Mouse (Mus musculus) brain, adult 2 months (tissue): ENCODE results near the gene Abhd2.
A peak's percentile ranks its signal among the peaks of the same experiment; 100 is the strongest.

Experiments used
- DNase-seq: peaks from one replicate; pipeline ENCODE4 v3.0.0; 2011; ENCODE audit warnings: low read depth, low spot score

Gene Abhd2

GRCm38 (mm10) chr7:79318110-79318801 is 45.3 kb downstream of the Abhd2 start:
- DNase-seq: no peak

DNA sequence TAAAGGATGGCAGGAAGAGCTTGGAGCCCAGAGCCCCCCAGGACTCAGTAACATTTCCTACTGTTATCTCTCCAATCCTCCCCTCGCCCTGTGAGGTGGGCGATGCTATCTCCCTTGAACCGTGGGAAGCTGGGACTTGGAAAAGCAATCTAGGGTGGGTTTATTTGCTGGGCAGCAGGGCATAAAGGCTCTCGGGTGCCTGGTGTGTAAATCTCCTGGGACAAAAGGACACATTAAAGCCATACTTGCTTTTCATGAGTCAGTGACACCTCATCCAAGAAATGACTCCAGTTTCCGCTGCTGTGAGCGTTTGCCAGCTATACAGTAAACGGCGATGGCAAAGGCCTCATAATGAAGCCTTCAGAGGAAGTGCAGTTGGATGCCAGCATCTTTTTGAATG is 50.9 kb downstream of the Abhd2 start:
- DNase-seq: peak; percentile 55

- no peak for DNase-seq
Measured at GRCm38 (mm10) chr7:79328769-79329168, 55.8 kb downstream of the Abhd2 start.

- DNase-seq: no peak
Measured at GRCm38 (mm10) chr7:79331197-79331596, 58.2 kb downstream of the Abhd2 start.

GRCm38 (mm10) chr7:79333419-79333818 is 60.4 kb downstream of the Abhd2 start:
- no peak for DNase-seq

GRCm38 (mm10) chr7:79336362-79336910 is 63.4 kb downstream of the Abhd2 start:
- DNase-seq: peak; percentile 82

DNA sequence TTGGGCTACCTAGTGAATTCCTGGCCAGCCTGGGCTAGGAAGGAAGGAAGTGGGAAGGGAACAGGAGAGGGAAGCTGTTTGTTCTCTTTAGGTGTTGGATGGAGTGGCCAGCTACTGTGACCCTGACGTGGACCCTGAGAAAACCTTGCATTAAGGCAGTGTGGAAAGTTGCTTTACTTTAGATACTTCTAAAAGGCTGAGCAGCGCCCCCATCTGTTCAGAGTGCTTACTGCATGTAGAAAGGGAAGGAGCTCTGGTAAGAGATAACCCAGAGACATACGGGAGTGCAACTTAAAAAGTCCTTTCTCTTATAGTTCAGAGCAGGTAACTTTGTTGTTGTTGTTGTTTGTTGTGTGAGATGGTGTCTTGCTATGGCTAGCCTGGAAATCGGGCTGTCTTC is 72.9 kb downstream of the Abhd2 start:
- peak; percentile 78 for DNase-seq

GRCm38 (mm10) chr7:79346555-79347075 is 73.6 kb downstream of the Abhd2 start:
- no peak for DNase-seq

- DNase-seq: peak; percentile 74
Measured at GRCm38 (mm10) chr7:79347108-79347813, 74.3 kb downstream of the Abhd2 start.

- DNase-seq: no peak
Measured at GRCm38 (mm10) chr7:79348816-79349215, 75.8 kb downstream of the Abhd2 start.

- DNase-seq: peak; percentile 97
Measured at GRCm38 (mm10) chr7:79349738-79350386, 76.9 kb downstream of the Abhd2 start.

GRCm38 (mm10) chr7:79358350-79359182 is 85.6 kb downstream of the Abhd2 start:
- DNase-seq: peak; percentile 95

- DNase-seq: peak; percentile 67
Measured at GRCm38 (mm10) chr7:79359183-79359435, 86.1 kb downstream of the Abhd2 start.

DNA sequence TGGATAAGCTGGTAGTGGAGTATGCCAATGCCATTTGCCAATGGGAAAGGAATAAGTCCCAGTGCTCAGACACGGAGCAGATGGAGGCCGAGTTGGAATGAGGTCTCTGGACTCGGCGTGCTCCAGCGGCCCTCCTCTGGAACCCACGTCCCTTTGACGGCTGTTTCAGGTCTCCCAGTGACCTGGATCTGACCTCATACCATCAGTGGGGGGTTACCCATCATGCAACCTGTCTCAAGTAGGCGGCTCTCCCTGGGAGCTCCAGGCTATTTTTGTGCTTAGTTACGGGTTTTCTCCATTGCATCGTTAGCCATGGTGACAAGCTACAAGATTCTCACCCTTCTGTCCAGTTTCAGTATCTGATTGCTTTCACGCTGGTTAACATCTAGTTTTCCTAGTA is 87.1 kb downstream of the Abhd2 start:
- DNase-seq: peak; percentile 66

GRCm38 (mm10) chr7:79362208-79362607 is 89.2 kb downstream of the Abhd2 start:
- peak; percentile 78 for DNase-seq

- DNase-seq: peak; percentile 35
Measured at GRCm38 (mm10) chr7:79362830-79363229, 89.8 kb downstream of the Abhd2 start.

DNA sequence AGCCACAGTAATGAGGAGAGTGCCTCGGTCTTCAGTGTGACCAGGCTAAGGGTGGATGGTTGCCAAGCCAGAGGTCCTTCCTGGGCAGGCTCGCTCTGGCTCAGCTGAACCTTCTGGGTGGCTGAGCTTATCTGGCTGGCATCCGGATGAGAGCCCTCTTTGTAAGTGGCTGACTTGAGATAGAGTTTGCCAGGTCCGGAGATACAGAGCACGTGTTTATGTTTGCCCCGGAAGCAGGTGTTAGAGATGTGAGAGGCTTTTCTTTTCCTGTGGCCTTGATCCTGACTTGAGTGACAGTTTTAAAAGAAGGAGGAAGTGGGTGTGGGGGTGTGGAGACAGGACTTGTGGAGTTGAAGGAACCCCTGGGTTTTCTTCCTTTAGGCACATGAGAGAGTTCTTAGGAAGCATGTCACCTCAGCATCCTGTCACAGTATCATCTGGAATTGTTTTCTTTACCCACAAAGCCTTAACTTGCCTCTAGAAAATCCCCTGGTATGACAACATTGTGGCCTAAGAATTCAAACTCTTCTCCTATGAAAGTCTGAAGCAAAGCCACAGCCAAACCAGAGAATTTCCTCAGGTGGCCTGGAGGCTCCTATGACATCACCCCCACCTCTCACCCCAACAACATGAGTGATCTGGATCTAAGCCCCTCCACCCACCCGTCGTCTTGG is 90.5 kb downstream of the Abhd2 start:
- peak; percentile 75 for DNase-seq

DNA sequence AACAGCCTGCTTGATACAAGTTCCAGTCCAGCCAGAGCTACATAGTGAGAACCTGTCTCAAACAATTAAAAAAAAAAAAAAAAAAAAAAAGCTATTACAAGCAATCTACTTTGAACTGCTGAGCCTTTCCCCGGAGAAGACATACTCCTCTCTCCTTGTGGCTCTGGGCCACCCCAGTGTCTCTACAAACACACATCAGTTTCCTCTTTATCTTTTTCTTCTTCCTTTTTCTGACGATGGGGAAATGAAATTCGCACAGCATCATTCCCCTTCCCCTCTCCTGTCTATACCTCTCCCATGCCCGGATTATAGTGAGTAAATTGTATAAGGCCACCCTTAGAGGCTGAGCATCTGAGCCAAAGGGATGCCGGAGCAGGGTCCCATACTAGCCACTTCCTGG is 95.7 kb downstream of the Abhd2 start:
- no peak for DNase-seq

- DNase-seq: no peak
Measured at GRCm38 (mm10) chr7:79369416-79369815, 96.4 kb downstream of the Abhd2 start.

- peak; percentile 84 for DNase-seq
Measured at GRCm38 (mm10) chr7:79371321-79371879, 98.4 kb downstream of the Abhd2 start.

- no peak for DNase-seq
Measured at GRCm38 (mm10) chr7:79374017-79374416, 101.0 kb downstream of the Abhd2 start.
